Mouse (Mus musculus) MEL-GATA-1-ER (cell line): ENCODE measurements around the gene Ctnnbip1.

Experiments
- DNase-seq: peaks from one replicate; pipeline ENCODE4 v3.0.0-alpha.2; 2012; ENCODE audit warnings: low read depth; ENCODE audit errors: extremely low read depth

The Ctnnbip1 gene

GRCm38 (mm10) chr4:149518351-149519220, 550 bp downstream of the Ctnnbip1 start:
- peak; percentile 16 for DNase-seq

GRCm38 (mm10) chr4:149521258-149521657, 3.2 kb downstream of the Ctnnbip1 start:
- DNase-seq, result no peak

- DNase-seq, result no peak
Measured at GRCm38 (mm10) chr4:149523961-149524360, 5.9 kb downstream of the Ctnnbip1 start.

- DNase-seq, result no peak
Measured at GRCm38 (mm10) chr4:149525170-149525569, 7.1 kb downstream of the Ctnnbip1 start.

- no peak for DNase-seq
Measured at GRCm38 (mm10) chr4:149525811-149526210, 7.8 kb downstream of the Ctnnbip1 start.

GRCm38 (mm10) chr4:149526330-149526729, 8.3 kb downstream of the Ctnnbip1 start:
- DNase-seq, result no peak

GRCm38 (mm10) chr4:149527621-149528354, 9.8 kb downstream of the Ctnnbip1 start:
- no peak for DNase-seq

- DNase-seq, result no peak
Measured at GRCm38 (mm10) chr4:149529691-149530090, 11.7 kb downstream of the Ctnnbip1 start.

GRCm38 (mm10) chr4:149539441-149539840, 21.4 kb downstream of the Ctnnbip1 start:
- no peak for DNase-seq

- DNase-seq, result no peak
Measured at GRCm38 (mm10) chr4:149541935-149542334, 23.9 kb downstream of the Ctnnbip1 start.

- no peak for DNase-seq
Measured at GRCm38 (mm10) chr4:149542431-149542830, 24.4 kb downstream of the Ctnnbip1 start.

GRCm38 (mm10) chr4:149542927-149543553, 25.0 kb downstream of the Ctnnbip1 start:
- peak; percentile 51 for DNase-seq

- DNase-seq, result no peak
Measured at GRCm38 (mm10) chr4:149544892-149545291, 26.9 kb downstream of the Ctnnbip1 start.

- DNase-seq, result no peak
Measured at GRCm38 (mm10) chr4:149546797-149547444, 28.9 kb downstream of the Ctnnbip1 start.

GRCm38 (mm10) chr4:149547523-149547922, 29.5 kb downstream of the Ctnnbip1 start:
- no peak for DNase-seq

- peak; percentile 42 for DNase-seq
Measured at GRCm38 (mm10) chr4:149549221-149549925, 31.3 kb downstream of the Ctnnbip1 start.

- DNase-seq, result no peak
Measured at GRCm38 (mm10) chr4:149550866-149551265, 32.8 kb downstream of the Ctnnbip1 start.

- no peak for DNase-seq
Measured at GRCm38 (mm10) chr4:149551696-149552095, 33.7 kb downstream of the Ctnnbip1 start.

- DNase-seq, result no peak
Measured at GRCm38 (mm10) chr4:149553834-149554233, 35.8 kb downstream of the Ctnnbip1 start.

- DNase-seq, result no peak
Measured at GRCm38 (mm10) chr4:149556111-149556510, 38.1 kb downstream of the Ctnnbip1 start.

- DNase-seq, result no peak
Measured at GRCm38 (mm10) chr4:149557905-149558304, 39.9 kb downstream of the Ctnnbip1 start.
